Mouse (Mus musculus) thymus, postnatal 4 days (tissue): ENCODE results near the gene Mfn1.

Source experiments
- DNase-seq: peaks from one replicate; pipeline ENCODE4 v3.0.0; 2021

Gene Mfn1

DNA sequence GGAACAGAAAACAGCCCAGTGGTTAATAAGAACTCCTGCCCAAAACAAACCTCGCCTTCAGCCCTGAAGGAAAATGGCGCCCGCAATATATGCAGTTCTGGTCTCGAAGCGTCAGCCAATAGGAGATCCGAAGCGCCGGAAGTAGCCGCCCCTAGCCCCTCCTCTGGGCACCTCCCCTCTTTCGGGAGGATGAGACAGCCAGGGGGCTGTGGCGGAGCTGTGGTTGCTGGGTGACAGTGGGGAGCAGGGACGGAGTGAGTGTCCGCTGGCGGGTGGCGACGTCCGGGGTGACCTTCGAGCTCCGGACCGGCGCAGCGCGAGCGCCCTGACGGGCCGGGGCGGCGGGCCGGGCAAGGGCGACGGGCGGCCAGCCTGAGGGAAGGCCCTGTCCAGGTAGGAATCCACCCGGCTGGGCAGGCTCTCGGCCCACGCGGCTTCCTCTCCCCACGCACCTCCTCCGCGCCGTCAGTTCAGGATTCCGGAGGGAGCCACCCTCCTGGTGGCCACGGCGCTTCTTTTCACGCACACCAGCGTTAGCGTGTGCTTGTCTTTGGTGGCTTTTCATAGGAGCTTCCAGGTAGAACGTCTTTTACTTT lies at the start of gene Mfn1:
Mfn1 (plus strand) TSS at position 163 of the 596 bp plus-strand sequence.
- peak; percentile 91 for DNase-seq

DNA sequence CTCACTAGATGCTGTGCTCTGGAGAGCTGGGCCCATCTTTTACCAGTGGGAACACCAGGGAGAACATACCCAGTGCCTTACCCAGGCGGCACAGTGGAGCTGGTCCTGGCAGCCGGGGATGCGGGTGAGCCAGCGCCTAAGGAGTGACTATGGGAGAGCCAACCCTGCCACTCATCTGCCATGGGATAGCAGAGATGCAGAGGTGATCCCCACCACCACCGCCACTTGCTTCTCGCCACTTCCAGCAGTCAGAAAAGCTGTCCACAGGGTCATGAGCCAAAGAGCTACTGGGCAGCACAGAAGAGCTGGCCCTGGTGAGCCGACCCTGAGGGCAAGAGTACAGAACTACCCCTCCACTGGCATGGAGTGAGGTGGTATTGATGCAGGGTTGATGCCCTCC lies 49.3 kb upstream of the Mfn1 start:
- no peak for DNase-seq

DNA sequence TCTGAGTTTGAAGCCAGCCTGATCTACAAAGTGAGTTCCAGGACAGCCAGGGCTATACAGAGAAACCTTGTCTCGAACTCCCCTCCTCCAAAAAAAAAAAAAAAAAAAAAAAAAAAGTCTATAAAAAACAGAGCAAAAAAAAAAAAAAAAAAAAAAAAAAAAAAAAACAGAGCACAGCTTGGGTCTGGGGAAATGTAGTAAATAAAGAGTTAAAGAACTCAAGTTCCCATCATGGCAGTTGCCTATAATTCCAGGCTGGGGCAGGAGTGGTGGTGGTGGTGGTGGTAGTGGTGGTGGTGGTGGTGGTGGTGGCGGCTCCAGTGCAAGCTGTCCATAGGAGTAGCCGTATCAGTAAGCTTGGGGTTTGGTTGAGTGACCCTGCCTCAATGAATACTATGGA lies 46.2 kb upstream of the Mfn1 start:
- DNase-seq = no peak

DNA sequence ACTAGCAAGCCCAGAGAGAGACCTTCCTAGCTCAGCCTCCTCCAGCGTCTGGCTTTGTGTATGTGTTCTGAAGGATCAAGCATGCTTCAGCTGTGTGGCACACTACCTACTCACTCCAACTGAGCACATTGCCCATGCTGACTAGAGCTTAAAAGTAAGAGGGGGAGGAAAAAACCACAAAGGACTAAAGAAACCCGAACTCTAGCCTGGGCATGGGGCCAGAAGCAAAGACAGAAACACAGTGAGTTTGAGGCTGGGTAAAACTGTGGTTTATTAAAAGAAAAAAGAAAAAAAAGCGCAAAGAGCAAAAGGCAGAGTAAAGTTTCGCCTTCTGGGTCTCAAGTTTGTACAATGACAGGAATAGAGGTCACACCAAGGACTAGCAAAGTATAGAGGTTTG lies 42.7 kb upstream of the Mfn1 start:
- no peak for DNase-seq

DNA sequence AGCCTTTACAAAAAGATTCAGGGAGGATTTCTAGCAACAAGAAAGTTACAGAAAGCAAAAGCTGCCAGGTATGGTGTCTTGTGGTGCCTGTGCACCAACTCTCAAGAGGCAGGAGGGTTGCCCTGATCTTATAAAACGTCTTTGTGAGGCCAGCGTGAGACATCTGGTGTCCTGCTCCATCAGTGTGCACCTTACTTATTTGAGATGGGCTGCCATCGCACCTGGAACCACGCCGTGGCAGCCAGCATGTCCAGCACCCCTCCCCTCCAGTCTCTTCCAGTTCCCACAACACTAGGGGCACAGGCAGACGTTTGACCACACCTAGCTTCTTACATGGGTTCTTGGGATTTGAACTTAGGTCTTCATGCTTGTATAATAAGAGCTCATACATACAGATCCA lies 41.1 kb upstream of the Mfn1 start:
- DNase-seq = no peak

DNA sequence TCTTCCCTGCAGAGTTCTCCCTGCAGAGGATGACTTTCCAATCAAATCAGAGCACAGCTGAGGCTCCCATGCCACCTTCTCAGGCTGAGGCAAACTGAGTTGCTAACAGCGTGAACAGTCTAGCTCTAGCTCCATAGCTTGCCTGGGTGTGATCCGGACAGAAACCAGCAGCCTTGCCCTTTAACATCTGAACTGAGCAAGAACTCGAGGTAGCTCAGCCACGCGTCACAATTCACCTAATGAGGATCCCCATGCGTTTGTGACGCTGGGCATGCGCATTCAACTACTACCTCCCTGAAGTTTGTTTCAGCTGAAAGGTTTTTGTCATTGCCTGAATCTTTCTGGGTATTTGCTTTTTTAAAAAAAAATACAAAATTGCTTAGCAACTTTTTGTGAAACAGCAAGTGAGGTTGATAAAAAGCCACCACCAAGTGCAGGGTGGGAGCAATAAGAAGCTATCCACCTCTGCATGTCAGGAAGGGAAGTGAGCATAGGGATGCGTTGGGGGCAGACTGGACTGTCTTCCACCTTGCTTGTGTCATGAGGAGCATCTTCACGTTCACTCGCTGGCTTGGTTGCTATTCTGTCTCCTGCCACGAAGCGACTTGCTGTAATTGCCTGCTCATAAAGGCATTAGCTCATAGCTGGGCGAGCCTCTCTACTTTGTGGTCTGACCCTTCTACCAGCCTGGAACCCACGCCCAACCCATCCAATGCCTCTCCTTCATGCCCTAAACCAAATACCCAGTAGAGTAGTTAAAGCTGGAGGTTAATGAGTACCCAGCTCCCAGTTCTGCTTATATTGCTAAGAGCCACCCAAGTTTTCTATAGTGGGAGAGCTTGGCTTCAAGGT lies 39.0 kb upstream of the Mfn1 start:
- DNase-seq = no peak

DNA sequence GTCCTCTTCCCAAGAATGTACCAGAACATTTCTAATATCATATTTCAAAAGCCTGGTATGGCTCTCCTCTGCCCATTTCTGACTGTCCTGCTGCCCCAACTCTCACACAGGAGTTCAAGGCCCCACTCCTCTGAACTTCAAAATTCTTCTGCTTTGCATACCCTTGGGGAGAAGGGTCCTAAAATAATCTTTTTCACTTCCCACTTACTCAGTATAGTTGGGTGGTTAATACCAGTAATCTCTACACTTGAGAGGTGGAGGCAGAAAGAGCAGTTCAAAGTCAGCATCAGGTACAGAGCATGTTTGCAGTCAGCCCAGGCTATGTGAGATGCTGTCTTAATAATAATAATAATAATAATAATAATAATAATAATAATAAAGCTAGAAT lies 38.3 kb upstream of the Mfn1 start:
- DNase-seq = no peak

DNA sequence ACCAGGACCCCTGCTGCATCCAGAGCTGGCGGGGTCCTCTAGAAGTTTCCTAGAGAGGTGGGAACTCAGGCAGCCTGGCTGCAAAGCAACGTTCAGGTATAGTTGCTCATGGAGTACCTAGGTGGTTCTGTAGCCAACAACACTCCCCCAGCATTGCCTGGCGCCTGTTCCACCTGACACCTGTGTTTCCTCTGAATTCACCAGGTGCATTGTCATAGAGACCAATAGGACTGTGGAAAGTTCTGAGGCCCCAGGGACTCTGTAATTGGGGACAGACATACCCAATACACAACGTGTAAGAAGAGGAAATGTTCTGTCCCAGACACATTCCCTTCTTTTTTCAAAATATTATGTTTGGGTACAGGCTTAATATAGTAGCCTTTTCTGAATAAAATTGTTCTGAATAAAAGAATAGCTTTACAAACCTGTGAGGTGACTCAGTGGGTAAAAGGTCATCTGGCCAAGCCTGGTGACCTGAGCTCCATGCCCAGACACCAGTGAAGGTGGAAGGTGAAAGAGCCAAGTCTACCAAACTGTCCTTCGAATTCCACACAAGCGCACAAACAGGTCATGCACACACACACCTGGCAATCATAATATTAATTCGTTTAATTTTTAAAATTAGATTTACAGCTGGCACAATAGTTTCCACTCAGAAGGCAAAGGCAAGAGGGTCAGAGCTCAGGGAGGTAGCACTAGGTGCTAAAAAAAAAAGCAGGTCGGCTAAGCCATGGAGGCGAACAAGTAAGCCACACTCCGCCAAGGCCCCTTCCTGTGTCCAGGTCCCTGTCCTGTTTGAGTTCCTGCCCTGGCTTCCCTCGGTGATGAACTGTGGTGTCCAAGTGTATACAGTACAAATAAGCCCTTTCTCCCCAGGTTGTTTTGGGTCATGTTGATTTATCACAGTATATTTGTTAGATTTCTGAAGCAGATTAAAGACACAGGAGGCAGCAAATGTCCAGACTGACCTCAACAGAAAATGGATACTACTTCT lies 36.9 kb upstream of the Mfn1 start, which contains the start of gene Kcnmb3:
Kcnmb3 (minus strand) TSS at position 135 of the 994 bp plus-strand sequence.
- DNase-seq = no peak

DNA sequence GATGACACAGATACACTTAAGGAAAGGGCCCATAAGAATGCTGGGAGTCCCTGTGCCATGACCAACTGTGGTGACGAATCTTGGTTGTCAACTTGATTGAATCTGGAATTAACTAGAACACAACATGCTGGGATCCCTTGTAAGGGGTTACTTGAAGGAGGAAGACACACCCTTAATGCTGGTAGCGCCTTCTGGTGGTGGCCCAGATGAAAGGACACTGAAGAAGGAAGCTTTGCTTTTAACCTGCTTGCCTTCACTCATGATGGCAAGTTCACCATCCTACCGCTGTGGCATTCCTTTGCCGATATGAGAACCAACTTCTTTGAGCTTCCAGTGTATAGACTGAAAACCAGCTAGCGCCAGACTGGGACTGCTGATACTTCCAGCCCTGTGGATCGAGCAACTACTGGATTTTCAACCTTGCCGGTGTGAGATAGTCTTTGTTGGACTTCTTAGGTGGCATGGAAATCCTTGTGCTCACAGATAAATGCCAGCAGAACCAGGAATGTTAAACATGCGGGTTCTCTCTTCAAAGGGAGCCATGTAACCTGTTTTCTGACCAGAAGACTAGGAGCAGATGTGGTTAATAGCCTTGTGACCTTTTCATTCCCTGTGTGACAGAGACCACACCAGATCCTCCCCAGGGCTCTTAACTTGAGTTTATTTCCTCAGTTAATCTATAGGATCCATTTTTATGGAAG lies 34.7 kb upstream of the Mfn1 start:
- peak; percentile 73 for DNase-seq

DNA sequence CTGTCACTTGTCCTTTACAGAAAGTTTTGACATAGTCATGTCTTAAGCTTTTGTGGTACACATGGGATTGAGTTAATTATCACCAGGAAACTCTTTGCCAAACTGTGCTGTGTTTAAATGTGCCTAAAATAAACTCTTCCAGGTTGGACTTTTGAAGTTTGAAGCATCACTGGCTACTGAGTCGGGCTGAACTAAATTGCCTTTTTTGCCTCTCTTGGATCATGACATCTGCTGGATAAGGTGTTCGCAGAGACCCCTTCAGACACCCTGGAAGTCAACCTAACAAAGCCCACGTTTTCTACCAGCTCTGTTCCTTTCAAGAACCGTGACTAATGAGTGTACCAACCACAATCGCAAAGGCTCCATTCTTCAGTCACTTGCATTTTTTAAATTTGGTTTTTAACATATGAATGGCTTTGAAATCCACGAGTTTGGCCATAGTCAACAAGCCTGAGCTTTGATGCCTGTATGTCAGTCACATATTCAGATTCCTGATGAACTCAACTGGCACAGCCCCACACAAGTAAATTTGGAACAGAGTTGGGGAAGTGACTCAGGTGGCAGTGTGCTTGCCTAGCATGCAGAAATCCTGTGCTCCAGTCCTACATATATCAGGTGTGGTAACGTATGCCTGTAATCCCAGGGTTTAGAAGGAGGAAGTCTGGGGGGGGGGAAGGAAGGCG lies 34.0 kb upstream of the Mfn1 start:
- no peak for DNase-seq

DNA sequence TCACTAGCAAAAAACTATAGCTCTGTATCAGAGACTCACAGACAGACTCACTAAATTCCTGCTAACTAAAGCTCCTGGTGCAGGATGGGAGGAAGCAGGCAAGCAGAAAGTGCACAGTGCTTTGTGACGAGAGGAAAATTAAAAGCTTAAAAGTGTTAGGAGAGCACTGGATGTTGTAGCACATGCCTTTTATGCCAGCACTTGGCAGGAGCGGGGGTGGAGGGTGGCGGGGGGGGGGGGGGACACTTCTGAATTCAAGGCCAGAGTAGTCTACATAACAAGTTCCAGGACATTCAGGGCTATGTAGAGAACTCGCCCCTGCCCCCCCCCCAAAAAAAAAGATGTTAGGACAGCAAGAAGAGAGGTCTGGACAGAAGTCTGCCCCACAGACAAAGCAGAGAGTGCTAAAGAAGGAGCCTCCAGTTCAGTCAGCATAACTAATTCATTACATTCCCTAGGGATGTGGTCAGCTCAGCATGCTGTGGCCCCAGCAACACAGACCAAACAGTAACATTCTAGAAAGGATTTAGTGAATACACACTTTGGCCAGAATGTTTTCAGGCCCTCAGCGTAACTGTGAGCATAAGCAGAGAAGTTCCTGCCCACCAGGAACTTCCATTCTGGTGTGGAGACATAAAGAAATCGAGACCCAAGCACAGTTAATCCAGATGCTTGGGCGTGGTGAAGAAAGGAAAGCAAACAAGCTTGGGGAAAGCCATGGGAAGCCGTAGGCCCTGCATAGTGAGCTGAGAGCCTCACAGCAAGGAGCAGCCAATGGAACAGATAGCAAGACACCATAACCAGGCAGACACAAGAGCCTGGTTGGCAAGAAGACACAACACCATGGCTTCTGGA lies 33.2 kb upstream of the Mfn1 start:
- no peak for DNase-seq

DNA sequence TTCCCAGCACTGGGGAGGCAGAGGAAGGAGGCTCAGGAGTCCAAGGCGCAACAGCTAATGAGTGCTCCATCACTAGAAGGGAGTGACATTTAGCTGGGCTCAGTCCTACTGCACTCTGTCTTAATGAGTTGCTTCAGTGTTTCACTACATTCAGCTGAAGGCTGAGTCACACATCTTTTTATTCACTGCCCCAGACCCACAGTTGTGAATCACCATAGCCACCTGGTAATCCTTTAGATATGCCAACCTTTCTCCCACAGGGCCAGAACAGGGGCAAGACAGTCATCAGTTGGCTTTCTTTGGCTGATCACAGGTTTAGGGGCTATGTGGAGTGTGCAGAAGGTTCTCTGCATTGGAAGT lies 32.6 kb upstream of the Mfn1 start:
- no peak for DNase-seq

DNA sequence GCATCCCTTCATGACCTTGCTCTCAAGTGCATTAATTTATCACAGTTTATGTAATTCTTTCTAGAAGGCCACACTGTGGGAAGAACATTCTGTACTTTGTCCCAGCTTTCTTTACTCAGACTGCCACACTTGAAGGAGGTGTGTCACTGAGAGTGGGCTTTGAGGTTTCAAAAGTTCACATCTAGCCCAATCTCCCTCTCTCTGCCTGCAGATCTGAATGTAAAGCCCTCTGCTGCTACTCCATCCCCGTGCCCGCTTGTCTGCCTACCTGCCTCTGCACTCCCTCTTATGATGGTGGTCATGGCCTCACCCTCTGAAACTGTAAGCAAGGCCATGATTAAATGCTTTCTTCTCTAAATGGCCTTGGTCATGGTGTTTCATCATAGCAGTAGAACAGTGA lies 28.9 kb upstream of the Mfn1 start:
- no peak for DNase-seq

DNA sequence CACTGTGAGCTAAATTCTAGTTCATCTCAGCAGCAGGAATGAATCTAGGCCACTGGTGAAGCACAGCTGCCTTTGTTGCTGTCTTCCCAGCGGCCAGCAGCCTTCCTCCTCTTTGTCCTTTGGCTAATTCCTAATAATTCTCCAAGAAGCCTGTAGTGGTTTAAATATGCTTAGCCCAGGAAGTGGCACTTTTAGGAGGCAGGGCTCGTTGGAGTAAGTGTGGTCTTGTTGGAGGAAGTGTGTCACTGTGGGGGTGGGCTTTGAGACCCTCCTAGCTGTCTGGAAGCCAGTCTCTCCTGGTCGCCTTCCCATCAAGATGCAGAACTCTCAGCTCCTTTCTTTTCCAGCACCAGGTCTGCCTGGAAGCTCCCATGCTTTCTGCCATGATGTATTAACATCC lies 23.4 kb upstream of the Mfn1 start:
- no peak for DNase-seq

DNA sequence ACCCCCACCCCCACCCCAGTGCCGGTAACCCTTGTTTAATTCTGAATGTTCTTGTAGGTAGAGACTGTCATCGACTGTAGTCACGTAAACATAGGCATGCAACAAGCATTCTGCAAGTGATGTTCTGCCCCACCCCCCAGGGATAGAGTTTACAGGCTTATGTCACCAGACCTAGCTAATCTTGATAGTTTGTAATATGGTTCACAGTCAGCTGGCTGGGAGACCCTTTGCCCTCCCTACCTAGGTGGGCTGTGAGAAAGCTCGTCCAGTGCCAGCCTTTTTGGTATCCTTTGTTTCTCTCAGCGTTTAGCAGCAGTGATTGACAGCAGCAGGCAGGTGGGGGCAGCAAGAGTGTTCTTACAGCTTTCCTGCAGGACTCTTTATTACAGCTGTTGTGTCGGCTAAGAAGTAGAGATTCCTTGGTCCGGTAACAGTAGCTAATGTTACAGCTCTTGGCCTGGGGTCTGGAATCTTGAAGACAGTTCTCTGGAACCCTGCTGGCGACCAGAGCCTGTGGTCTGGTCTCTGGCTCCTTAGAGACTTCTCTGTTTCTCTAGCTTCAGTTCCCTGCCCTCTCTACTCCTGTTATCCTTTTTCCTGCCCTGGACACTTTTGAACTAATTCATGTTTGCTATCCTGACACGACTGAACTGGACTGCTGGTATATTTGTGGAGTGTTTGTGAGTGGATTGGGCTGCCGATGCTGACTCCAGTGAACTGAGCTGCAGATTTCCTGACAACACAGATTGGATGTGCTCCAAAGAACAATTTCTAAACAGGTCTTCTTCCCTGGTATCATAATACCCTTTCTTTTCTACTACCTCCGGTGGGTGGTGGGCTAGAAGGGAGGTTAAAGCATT lies 22.7 kb upstream of the Mfn1 start:
- DNase-seq = no peak

DNA sequence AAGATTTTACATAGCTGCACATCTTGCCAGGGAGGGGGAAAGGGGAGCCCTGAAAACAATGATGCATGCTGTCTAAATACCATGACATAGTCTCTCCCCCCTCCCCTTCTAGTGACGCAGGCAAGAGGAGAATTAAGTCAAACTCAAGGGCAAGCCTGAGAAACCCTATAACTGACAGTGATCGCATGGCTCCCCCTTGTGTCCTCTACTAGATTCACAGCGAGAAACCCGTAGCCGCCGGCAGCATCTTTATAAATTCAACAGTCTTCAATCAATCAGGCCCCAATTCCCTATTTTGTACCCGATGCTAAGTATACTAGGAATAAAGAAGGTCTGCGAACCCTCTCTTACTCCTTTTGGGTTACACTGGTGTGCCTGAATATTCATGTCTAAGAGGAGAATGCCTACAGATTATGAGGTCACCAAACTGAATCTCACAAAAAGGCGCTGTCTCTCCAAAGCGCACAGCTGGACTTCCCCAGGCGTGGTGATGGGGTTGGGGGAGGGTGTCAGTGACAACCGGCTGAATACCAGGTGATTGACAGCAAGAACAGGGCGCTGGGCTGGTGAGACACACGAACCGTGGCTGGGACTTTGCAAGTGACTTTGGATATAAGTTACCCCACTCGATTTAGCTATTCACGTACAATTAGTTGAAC lies 20.5 kb upstream of the Mfn1 start:
- DNase-seq = peak; percentile 72

DNA sequence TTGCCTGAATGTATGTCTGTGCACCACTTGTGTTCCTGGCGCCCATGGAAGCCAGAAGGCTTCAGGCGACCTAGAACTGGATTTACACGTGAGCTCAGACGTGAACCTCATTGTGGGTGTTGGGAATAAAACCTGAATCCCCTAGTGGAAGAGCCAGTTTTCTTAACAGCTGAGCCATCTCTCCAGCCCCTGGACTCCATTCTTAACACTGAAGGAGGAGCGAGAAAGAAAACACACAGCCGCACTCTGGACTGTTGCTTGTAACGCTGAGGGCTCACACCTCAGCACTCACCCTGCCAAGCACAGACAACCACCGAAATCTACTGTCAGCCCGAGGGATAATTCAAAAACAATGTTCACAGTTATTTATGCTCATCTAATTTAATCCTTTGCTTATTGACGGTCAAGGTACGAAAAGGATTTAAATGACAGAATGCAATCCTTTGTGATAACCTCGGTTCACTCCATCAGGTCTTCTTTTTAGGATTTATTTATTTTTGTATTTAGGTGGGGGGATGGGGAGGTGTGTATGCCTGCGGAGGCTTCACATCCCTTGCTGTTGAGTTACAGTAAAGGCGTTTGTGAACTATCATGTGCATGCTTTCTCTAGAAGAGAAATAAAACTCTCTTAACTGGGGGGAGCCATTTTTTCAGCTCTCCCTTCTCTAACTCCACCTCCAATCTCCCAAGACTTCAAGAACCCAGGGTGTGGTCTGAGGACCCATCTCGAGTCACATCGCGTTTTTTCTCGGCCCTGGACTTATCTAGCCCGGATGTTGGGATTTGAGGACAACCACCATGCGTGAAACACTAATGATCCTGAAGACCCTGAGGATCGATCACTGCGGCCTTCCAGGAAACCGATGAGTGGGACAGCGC lies 19.5 kb upstream of the Mfn1 start, which contains the start of gene Zfp639:
Zfp639 (plus strand) TSS at position 764 of the 879 bp plus-strand sequence.
- no peak for DNase-seq
